Mouse (Mus musculus) regulatory T cell (primary cell): Measurements from ENCODE around the gene Ak4.
"Not testable (repeated sequence)": the region's sequence is repeated elsewhere in the genome, so short reads cannot be mapped to it uniquely, and the experiment has no call there.

Experiments used
- in situ Hi-C: fragments of 300-600 bp; cut with MboI, MseI; formaldehyde crosslinking; loops from one replicate; pipeline ENCODE4 v1.15.1; 2025; ENCODE audit warnings: high pct_unique_total_duplicates

The Ak4 gene

DNA sequence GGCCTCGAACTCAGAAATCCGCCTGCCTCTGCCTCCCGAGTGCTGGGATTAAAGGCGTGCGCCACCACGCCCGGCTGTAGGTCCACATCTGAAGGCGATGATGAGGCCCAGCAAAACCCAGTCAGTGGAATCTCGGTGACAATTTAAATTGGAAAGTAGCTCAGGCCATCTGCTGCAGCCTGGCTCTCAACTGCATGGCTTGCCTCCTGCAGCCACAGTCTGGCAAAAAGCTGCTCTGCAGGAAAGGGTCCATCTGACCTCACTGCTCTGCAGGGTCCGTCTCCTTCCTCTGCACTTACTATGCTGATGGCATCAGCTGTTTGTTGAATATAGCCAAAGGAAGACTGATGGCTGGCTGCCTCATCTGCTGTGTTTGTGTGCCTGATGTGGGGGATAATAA is 3.9 kb downstream of the Ak4 start:
- in situ Hi-C loops, result no loop called here

DNA sequence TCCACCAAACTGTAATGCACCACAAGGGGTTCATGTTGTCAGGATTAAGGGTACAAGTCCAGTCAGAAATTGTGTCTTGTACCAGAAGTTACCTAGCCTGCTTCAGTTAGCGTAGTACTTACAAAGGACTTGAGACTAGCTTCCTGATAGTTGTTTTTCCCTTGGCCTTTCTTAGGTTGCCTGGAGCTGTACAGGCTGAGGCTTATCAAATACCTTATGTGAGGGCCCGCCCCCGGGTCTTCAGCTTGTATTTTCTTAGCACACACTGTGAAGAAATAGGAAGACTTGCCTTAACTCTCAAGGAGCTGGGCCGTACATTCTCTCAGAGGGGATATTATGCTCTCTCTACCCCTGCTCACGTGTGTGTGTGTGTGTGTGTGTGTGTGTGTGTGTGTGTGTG is 4.5 kb downstream of the Ak4 start:
- in situ Hi-C loops, result no loop called here

DNA sequence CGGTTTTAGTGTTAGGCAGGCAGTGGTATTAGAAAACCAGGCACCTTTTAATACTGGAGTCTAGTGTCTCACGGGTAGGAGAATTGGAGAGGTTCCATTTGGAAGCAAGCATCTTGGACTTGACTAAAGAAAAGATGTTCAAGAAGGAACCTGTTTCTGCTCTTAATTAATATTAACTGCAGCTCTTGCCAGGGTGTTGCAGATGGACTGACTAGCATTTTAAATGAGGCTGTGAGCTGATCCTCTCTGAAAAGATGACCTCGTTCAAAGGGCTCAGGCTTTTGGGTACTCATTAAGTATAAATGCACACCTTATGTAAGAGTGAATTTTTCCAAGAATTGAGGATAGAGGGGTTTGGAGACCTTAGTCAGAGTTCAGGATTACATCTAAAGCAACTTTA is 5.4 kb downstream of the Ak4 start:
- in situ Hi-C loops, result no loop called here

DNA sequence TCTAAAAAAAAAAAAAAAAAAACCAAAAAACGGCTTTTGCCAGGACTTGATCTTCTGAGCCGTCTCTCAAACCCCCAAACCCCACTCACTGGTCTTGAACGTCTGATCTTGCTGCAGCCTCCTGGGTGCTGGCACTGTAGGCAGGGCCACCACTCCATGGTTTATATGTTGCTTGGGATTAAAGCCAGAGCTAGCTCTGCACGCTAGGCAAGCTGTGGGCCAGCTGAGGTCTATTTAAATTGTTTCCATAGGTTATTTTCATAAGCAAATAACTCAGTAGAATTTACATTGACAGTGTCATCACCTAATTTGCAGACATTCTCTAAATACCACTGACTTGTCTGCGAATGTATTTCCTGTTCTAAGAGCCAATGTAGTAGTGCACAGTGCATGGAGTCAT is 6.0 kb downstream of the Ak4 start:
- in situ Hi-C loops, result no loop called here

DNA sequence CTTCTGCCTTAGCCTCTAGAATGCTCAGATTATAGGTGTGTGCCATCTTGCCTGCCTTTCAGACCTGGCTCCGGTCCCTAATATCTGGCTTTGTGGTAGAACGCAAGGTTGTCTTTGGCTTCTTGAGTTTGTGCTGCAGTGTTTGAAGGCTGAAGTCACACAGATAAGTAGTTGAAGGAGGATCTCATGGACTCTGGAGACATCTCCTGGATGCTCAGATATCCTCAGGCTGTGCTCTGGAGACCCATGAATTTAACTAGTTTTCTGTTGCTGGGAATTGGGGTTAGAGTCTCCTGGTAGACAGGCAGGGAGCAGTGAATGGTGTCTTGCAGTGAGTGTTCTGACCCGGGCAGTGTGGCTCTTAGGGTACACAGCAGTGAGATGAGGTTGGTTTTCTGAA is 6.6 kb downstream of the Ak4 start:
- in situ Hi-C loops, result no loop called here

DNA sequence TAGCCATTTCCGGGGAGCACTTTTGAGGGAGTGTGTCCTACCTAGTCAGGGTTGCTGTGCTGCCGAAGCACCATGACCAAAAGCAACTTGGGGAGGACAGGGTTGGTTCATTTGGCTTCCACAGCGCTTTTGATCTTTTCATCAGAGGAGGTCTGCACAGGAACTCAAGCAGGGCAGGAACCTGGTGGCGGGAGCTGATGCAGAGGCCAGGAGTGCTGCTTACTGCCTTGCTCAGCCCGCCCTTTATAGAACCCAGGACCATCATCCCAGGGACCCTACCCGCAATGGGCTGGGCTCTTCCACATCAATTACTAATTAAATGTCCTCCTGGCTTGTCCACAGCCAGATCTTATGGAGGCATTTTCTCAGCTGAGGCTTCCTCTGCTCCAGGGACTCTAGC is 7.5 kb downstream of the Ak4 start:
- in situ Hi-C loops, result no loop called here

DNA sequence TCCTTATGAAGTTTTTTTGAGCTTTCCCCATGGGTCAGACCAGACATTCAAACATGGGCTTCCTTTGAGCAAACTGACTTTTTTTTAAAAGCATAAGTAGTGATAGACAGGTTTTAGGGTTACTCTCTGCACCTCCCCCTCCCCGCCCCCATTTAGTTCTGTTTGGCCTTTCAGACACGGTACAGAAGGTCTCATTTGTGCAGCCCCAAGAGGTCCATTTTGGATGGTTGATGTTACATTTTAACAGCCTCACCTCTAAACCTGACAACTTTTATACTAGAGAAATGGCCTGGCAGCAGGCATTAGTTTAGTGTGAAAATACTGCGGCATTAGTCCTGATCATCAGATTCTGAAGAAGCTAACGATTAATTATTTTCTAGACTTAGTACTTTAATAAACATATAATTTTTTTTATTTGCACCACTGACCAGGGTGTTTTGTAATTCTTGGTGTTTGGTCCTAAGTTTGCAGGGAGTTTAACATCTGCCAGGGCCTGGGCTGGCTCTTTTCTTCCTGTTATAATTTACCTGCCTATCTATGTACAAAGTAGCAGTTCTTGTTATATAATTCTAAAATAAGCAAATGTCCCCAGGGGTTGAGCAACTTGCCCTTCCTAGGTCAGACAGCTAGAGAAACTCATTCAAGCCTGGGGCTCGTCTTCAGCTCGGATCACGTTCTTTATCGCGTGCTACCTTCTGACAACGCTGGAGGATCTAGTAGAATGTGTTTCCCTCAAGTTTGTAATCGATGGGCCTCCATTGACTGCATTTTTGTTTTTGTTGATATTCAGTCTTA is 9.0 kb downstream of the Ak4 start:
- in situ Hi-C loops, result no loop called here

DNA sequence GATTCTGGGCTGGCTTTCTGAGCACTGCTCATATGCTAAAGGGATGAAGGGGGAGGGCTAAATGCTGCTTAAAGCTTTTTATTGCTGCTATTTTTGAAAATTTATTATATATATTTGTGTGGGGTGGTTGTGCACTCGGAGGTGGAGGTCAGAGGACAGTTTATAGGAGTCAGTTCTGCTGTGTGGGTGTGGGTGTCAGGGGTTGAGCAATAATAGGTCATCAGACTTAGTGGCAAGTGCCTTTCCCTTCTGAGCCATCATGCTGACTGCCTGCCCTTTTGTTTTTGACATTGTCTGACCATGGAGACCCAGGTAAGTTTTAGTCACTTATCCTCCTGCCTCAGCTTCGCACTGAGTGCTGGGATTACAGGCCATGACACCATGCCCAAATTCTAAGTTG is 10.0 kb downstream of the Ak4 start:
- in situ Hi-C loops, result no loop called here

DNA sequence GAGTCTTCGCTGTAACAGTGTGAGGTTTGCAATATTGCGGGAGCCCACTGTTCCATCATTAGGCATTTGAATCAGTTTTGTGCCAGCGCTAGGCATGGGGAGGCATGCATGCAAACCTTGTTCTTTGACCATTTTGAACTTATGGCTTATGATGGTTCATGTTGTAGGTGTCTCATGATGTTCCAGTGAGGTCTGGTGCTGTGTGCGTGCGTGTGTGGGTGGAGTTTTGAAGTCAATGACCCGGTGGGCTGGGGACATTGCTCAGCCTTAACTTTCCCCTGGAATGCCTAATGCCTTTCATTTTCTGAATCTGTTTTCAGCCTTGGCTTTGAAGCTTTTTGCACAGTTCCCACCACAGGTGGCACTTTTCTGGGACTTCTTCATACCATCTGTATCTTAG is 10.9 kb downstream of the Ak4 start:
- in situ Hi-C loops, result no loop called here

DNA sequence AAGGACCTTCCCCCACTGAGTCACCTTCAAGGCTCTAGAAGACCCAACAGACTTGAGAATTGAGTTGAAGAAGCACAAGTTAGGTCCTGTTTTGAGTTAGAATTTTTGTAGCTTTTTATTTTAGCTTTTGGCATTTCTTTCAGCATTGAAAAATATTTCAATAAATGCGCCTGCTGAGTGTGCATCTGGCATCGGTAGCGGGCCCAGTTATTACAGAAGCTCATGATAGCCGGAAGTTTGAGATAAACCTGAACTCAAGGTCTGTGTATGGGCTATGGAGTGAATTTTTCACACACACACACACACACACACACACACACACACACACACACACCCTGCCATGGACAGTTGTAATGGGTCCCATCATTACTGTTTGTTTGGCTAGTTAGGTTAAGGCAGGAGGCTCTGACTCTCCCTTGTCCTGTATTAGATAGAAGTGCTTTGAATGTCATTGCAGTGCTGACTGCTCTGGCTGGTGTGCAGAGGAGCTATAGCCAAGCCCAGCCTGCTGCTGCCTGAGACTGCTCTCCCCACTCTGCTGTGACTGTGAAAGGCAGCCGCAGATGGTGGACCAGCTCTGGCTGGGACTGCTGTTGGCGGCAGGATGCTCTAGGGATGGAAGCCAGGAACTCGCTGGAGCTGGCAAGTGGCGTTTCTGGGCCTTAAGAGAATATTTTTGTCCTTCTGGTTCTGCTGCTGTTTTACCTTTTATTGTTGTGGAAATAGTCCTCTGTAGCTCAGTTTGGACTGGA is 17.9 kb downstream of the Ak4 start:
- in situ Hi-C loops, result no loop called here

DNA sequence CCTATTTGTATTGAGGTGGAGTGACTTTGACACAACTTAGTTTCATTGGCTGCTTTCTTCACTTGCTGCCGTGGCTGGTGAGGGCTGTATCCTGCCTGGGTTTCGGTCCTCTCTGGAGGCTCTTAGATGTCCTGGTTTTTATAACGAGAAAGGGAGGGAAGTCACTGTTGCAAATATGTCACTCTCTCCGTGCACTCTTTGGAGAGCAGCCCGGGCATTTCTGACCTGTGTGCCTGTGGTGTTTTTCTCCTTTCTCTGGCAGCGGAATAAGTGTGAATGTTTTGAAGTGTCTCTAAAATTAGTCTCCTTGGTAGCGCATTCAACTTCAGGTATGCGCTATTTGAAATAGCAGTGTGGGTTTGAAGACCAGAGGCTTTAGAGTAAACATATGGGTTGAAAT is 19.2 kb downstream of the Ak4 start:
- in situ Hi-C loops, result no loop called here

DNA sequence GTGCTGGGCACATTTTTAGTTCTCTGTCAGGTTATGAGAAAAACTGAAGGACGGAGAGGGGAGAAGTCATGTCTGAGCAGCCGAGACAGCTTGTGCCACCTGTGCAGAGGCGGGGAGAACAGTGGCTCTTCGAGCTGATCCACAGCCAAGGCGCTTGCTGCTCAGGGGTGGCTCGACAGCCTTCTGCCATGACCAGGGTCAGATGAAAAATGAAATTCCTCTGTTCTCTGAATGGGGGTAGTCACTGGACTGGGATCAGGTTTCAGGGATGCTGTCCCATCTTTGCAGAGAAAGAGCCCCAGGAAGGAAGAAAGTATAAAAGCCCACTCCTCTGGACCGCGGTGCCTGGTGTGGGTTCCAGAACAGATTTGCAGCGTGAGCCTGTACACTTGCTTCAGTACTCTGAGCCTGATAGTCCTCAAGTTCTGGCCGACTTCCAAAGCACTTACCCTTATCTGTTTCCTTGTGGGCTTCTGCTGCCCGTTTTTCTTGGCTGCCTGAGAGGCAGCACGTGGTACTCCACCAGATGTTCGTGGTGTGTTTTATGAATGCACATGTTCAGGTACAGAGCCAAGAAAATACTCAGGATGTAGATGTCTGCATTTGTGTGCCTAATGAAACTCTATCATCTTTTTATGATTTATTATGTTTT is 20.8 kb downstream of the Ak4 start:
- in situ Hi-C loops, result no loop called here

DNA sequence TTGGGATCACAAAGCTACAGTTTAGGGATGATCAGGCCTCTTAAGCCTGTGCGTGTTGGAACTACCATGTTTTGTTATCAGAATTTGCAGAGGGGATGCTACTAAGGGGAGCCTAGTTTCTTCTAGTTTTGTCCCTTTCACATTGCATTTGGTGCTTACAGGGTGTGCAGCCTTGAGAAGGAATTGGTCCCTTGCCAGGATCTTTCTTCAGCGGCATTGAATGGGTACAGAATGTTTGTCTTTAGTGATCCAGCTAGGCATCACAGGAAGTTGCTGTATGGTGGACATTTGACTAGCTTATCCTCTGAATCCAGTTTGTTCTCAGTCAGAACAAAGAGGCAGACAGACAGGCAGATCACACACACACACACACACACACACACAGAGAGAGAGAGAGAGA is 23.7 kb downstream of the Ak4 start:
- in situ Hi-C loops, result no loop called here

DNA sequence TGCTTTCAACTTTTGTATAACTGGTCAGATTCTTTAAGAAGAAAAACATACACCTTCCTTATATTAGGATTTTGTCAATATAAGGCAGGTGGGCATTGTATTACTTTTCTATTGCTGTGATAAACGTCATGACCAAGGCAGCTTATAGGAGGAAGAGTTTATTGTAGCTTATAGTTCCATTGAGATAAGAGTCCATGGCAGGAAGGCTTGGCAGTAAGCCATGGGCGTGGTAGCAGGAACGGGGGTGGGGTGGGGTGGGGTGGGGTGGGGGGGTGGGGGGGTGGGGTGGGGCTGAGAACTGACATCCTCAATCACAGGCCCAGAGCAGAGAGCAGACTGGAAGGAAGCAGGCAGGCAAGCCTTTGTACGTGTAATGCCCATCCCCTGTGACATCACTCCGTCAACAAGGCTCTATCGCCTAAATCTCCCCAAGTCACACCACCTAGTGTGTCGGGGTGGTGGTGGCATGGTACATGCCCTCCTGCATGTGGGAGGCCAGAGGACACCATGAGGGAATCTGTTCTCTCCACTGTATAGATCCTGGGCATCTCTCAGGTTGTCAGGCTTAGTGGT is 24.4 kb downstream of the Ak4 start:
- in situ Hi-C loops, result no loop called here

DNA sequence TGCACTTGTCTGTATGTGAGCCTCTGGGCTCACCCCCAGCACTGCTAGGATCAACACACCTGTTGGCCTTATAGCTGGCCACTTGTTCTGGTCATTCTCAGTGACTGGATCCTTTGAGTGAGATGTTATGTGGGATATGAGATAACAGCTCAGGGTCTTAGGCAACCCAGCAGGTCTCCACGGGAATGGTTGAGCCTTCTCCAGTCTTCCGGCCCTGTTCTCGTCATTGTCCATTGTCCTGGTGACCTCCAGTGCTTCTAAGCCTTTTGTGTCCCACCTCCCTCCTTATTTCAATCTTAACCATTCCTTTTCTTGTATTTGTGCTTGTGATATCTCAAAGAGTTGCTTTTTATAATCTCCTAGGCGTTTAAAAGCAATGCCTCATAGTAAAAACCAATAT is 26.6 kb downstream of the Ak4 start:
- in situ Hi-C loops, result no loop called here

DNA sequence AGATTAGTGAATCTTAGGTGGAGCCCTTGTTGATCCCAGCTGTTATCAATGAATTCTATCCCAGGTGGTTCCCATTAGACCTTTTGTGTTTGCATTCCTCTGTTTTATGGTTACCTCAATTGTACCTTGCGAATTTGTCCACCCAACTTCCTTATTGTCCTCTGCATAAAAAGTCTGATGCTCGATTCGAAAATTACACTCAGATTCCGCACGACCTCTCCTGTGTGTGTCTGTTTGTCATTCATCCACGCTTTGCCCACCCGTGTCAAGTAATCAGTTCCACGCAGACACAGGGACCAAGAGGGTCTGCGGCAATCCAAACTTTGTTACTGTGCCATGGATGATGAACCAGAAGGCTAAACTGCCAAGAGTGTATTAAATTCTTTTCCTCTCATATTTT is 27.5 kb downstream of the Ak4 start:
- in situ Hi-C loops, result not testable (repeated sequence)

DNA sequence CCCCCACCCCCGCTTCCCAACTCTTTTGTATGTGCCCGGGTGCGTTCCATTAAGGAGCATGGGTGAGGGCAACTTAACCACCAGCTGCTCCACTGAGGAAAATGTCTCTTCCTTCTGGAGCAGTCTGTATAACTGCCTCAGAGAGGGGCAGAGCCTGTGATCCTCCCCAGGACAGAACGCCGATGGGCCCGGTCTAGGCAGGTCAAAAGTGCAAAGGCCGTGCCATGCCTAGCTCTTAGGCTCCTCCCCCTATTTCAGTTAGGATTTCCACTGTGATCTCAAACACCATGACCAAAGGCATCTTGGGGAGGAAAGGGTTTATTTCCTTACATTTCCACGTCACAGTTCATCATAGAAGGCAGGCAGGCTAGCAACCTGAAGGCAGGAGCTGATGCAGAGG is 29.6 kb downstream of the Ak4 start:
- in situ Hi-C loops, result no loop called here

DNA sequence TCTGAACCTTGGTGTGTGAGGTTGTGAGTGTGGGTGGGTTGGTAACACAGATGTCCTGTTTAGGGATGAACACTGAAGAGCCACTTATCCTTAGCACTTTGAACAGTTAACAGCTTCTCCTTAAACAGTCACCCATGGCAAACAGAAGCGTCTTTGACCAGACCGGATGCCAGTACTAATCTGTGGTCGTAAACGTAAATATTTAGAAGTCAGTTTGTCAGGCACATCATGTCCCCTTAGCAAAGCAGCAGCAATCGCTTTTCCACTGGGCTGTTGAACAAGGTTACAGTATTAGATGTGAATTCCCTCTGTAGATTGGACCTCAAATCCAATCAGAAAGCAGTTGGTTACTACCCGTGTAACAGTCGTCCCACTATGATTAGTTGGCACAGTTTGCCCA is 30.3 kb downstream of the Ak4 start:
- in situ Hi-C loops, result no loop called here

DNA sequence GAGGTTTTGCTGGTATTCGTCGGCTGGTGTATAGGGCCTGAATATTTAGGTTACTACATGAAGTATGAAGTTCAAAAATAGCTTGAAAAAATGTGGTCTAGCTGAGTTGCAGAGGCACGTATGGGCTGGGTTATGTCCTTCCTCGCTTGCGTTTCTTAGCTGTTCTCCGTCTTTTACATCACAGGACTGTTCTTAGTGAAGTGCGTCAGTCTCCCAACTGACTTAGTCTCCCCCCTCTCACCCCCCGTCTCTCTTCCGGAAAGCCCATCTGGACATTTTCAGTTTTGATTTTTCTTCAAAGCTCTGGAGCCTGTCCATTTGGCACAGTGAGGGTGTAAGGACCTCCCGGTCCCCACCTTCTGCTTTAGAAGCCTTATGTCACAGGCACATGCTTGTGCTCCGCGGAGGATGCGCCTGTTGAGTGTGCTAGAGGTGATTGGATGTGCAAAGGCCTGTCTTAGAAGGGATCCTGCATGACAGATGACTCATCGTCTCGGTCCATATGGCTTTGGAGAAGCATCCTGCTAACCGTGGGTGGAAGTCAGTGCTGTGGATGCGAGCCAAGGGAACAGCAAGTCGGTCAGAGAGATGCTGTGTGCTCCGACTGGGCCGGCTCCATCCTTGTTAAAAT is 31.2 kb downstream of the Ak4 start:
- in situ Hi-C loops, result no loop called here

DNA sequence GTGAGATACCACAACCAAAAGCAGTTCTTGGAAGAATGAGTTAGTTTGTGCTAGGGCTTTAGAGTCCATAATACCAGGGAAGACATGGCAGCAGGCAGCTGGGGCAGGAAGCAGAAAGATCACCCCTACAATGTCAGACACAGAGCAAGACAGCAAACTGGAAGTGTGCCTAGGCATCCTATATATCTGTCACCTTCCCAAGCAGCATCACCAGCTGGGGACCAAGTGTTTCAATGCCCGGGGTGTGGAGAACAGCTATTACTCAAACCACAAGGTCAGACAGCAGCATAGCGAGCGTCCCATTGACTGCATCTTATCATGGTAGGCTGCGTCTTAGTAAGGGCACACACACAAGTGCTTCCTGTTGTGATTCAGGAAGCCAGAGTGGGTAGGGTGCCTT is 32.0 kb downstream of the Ak4 start:
- in situ Hi-C loops, result no loop called here

DNA sequence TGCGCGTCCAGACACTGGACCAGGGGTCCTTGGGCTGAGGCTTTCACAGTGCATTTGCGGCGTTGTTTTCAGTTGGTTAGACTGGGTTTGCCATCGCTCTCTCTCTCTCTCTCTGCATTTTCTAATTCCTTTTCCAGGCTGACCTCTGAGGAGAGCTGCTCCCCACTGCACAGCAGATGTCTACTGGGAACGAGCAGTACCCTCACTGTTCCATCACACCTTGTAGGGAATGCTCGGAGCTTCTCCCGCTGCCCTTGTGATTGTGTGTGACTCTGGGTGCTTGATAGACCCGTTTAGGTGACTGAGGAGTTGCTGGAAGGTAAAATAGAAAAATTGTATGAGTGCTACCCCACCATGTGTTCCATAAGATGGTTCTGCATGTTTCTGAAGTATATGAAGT is 33.8 kb downstream of the Ak4 start:
- in situ Hi-C loops, result no loop called here

DNA sequence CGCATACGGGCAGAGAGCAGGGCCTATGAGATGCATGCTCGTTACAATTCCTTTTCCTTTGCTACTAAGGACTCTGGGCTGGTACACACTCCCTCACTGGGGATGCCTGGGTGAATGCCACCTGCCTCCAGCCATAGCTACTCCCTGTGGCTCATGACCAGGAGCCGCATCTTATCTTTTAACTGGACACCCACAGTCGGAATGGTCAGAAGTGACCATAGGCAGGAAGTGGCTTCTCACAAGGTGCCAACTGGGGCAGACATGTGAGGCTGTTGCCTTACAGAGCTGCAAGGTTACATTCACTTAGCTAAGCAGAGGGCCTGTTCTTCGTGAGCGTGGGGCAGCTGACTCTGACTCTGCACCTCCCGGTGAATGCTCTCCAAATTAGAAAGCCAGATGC is 38.1 kb downstream of the Ak4 start:
- in situ Hi-C loops, result no loop called here
